Mouse (Mus musculus): Measurements from ENCODE around the gene Nr5a2.
"Not testable (repeated sequence)": the region's sequence is repeated elsewhere in the genome, so short reads cannot be mapped to it uniquely, and the experiment has no call there.

Gene Nr5a2

DNA sequence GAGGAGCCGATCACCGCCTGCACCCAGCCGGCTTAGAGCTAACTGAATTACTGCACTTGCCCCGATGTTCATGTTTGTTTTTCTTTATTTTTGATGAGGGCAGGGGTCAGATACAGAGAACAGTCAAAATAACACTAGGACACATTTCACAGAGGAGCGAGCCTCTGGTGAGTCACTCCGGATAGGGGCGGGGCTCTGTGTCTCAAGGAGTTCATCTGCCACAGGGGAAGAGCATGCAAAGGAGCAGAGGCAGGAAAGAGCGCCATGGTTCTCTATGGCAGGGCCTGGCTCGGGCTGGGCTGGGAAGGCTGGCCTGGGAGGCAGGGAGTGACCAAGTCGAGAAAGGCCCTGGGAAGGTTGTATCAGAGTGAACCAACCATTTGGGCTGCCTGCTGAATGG lies 121.0 kb downstream of the Nr5a2 start:
- no peak for DNase-seq (ENCODE audit: low read depth)

DNA sequence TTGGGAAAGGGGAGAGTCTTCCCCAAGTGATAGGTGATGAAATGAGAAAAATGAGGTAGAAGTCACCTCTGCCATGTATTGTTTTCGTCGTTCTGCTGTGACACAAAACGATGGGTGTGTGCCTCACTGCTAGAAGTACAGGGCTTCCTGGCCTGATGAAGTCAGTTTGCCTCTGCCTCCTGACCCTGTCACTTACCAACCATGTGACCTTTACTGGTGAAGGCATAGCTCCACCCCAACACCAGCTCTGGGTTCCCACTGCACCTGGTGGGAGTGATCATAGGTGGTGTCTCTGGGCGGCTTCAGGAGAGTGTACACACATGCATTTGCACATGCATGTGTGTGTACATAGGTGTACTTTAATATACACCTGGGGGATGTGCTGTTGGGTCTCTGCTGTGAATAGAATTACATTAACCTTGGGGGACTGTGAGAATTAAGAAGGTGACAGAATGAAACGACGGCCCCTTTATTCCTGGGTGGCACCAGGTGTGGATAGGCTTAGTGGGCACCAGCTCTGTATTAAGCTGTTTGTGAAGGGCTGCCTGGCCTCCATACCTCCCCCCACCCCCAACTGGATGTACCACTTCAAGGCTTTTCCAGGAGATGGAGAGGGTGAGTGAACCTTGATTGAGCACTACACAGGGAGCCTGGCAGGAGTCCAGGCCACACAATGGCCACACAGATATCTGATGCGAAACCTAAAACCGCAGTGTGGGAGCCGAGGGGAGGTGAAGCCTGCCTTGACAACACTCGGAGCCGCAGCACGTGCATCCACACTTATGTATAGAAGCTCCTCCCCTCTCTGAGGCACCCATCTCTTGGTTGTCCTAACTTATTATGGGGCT lies 127.7 kb downstream of the Nr5a2 start:
- no peak for DNase-seq (ENCODE audit: low read depth)

DNA sequence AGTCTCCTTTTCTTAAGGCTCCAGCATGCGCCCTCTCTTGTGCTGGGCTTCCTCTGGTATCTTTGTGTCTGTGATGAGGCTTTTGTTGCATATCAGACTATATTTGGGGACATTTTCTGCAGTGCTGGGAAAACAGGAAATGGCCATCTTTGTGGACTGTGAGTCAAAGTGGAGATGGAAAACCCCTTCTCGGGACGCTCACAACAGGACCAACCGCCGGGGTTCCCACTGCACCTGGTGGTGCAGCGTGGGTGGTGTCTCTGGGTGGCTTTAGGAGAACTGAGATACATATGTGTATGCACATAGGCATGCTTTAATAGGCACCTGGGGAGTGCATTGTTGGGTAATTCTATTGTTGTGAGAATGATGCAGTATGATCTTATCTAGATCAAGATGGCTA lies 129.3 kb downstream of the Nr5a2 start:
- DNase-seq (ENCODE audit: low read depth): no peak

DNA sequence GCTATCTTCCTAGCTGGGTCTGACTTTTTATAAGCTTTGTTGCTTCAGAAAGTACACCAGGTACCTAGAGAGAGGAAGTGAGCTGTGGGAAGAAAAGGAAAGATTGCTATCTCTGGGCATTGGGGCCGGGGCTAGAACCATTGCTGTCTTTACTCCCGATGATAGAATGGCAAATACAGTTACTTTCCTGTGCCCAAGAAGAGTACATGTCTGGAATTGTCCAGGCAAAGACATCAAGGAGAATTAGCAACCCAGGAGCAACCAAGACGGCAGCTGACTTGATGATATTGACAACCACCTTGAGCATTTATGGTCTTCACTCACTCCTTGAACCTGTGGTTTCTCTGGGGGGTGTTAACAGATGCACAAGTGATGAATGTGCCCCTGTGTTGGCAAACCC lies 130.3 kb downstream of the Nr5a2 start:
- DNase-seq (ENCODE audit: low read depth): no peak

DNA sequence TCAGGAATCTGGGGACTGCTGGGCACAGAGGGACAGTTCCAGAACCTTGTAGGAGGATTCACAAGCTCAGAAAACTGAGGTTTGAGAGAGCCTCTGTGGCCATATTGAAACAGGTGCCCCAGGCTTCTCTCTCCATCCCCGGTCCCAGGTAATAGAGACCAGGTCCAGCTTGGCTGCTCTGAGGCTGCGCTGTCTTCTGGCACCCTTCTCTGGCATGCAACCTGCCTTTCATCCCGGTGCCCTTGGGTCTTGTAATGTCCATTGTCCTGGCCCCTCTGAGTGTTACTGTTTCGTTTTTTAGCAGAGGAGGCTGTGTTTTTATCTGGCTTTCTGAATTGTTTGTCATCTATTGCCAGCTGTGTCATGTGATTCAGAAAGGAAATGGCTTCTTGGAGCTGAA lies 136.4 kb downstream of the Nr5a2 start:
- no peak for DNase-seq (ENCODE audit: low read depth)

DNA sequence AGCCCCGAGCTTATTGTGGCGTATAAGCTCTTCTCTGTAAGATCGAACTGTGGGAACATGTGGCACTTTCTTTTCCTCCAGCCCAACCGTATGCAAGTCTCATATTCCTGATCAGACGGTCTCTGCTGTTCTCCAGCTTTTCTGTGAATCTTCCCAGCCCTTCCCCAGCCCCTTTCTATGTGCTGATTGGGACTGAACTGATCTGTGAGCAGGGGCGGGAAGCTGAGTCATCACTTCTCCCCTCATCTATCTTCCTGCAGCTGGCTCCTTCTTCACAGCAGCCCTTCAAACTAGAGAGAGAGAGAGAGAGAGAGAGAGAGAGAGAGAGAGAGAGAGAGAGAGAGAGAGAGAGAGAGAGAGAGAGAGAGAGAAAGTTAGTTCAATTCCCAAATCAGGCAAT lies 159.6 kb downstream of the Nr5a2 start:
- no peak for DNase-seq (ENCODE audit: low read depth)

DNA sequence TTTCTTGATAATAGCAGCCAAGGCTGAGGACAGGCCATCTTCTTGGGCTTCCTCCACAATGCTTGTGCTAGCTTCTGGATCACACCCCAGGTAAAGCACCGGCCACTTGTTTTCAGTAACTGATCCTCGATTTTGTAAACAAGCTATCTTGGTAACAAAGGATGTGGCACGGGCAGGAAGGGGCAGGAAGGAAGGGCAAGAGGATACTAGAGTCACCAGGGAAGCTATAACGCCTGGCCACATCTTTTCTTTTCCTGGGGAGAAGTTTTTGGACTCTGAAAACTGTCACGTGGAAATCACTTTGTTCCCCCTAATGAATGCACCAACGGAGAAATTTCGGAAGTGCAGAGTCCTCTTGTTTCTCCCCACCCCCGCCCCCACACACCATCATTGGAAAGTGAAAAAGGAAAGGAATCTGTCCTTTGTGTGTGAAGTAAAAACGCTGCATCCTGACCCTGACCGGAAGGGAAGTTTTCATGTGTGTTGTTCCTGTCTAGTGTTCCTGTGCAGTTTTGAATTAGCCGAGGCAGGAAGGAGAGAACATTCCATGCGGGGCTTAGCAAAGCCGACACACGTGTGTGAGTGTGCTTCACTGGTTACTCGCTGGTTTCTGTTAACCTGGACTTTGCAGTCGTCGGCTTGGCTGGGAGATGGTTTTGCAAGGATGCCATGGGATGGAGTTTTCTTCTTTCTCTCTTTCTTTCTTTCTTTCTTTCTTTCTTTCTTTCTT lies 163.7 kb downstream of the Nr5a2 start:
- no peak for DNase-seq (ENCODE audit: low read depth)

DNA sequence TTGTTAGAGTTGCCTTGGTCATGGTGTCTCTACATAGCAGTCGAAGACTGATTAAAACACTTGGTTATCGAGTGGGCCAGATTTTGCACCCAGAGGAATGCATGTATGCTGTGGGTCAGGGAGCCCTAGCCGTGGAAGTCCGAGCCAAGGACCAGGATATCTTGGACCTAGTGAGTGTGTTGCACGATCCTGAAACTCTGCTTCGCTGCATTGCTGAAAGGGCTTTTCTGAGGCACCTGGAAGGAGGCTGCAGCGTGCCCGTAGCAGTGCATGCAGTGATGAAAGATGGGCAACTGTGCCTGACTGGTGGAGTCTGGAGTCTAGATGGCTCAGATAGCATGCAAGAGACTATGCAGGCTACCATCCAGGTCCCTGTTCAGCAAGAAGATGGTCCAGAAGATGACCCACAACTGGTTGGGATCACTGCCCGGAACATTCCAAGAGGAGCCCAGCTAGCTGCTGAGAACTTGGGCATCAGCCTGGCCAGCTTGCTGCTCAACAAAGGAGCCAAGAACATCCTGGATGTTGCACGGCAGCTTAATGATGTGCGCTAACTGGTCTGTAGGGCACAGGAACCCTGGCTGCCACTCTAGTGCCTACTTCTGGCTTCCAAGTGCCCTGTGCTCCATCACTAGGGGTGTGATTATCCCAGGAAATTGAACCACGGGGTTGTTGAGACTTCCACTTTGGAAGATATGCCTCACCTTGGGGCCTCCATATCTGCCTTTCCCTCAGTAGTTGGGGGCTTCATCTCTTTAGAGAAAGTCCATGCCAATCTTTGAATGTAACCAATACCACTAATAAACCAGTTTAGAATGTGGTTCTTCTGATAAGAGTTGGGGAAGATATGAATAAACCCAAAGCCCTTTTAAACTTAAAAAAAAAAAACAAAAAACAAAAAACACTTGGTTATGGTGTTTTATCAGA lies 167.0 kb downstream of the Nr5a2 start:
- DNase-seq (ENCODE audit: low read depth): not testable (repeated sequence)

Measured in c-Kit-positive CD71-positive TER-119-negative erythroid progenitor cells, embryonic 14.5 days (primary cell).